Mouse (Mus musculus) left cerebral cortex, postnatal 25 days (tissue): ENCODE data around the gene Dkk3. TPM values are rescaled to one million over a fixed set of nuclear protein-coding genes. Genes with fewer than 3 reads are reported as not detected.

Experiments
- DNase-seq, 2 experiments: peaks; one replicate each; pipeline ENCODE4 v3.0.0; 2022; ENCODE audit warnings: low spot score in 2 of 2, mixed read lengths in 1 of 2
- intact Hi-C: fragments of 180-260 bp; cut with DNase I; formaldehyde crosslinking; loops from one replicate; pipeline ENCODE4 v1.15.1; 2025
- total RNA-seq, 2 experiments: library from RNA; stranded (reverse); gene quantifications; 2 replicates each; pipeline ENCODE4 v1.2.3; 2021

Gene Dkk3
- 100 to 1,000 TPM; 117 to 160 TPM for total RNA-seq

- peak; percentile 27 to 65 for DNase-seq
Observed at GRCm38 (mm10) chr7:112158942-112159341, at the start of gene Dkk3. TSS of gene Dkk3 (minus strand) at chr7:112159057.

DNA sequence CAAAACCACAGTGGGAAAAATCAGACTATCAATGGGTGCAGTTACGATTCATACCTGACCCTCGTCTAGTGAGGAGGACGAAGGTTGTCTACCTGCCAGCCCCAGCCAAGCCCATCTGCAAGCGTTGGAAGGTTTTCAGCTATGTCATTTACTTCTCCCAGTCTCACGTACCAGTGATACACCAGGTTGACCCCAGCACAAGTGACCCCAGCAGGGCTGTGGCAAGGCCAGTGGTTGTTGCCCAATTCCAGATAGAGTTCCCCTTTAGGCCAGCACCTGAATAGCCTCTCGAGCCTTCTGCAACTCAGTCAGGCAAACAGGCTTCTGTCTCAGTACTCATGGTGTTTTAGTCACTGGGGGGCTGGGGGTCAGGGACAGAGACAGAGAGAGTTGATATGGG is 48.9 kb upstream of the Dkk3 start:
- DNase-seq = no peak
- intact Hi-C loops = no loop called here

More at GRCm38 (mm10) chr7:112158942-112159341, at the start of gene Dkk3:
- intact Hi-C loops = no loop called here

DNA sequence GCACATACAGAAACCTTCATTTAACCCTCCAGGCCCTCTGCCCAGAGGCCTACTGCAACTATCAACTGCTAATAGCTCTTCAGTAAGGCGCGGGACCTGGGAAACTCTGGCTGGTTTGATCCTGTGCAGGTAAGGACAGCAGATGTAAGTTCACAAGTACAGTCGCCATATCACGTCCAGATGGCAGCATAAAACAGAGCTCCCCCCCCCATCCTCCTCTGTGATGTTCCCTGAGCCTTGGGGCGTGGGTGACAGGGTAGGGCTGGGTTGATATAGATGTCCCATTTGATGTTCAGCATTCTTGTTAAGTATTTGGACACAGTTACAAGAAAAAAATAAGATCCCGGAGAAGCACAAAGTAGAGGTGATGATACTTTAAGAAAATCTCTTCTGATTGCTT is 46.7 kb upstream of the Dkk3 start:
- intact Hi-C loops = no loop called here
- no peak for DNase-seq

DNA sequence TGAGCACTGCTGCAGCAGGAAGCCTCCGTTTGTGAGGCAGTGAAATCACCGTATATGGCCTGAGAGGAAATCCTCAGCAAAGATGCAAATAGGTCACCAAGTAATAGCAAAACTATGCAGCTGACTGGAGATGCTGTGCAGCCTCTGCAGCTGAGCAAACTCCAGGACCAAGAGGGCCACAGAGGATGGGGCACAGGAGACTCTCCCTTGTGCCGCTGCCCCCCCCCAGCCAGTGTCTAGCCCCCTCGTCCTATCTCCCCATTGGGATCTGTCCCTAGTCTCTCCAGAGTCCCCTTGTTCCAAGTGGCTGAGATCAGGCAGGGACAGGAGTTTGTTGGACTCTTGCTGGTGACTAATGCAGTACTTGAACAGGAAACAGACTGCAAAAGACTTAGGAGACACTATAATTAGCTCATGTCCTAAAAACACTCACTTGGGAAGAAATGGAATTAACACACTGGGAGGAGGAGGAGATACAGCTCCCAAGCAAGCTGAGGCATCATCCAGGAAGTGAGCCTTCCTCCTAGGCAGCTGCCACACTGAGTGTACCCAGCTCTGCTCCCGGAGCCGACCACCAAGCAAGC is 45.6 kb upstream of the Dkk3 start:
- intact Hi-C loops = loop anchor here (1.0 kb wide), 2 partner anchors 19 to 35 kb away; no protein-coding TSS in a partner anchor
- DNase-seq = peak in 1 of 2 experiments; percentile 90

- DNase-seq = no peak
- intact Hi-C loops = loop anchor here (1.0 kb wide), 2 partner anchors 19 to 35 kb away; no protein-coding TSS in a partner anchor
Observed at GRCm38 (mm10) chr7:112203937-112204336, 45.1 kb upstream of the Dkk3 start.

DNA sequence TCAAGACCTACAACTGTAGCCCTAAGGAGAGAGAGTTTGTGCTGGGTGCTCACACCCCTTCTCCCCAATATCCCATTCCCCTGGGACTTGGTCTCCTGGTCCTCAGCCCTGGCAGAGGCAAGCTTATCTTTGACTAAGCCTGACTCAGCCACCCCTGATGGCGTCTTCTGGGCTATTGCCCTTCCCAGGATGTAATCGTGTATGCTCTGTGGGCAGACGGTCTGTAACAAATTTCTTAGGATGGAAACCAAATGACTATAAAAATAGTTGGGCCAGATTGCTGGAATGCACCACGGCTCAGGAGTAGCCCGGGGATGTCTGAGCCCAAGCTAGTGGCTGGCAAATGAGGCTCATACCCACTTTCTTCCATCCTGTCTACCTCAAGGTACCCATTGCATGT is 44.0 kb upstream of the Dkk3 start:
- intact Hi-C loops = no loop called here
- peak in 1 of 2 experiments; percentile 91 for DNase-seq

- intact Hi-C loops = no loop called here
- peak in 1 of 2 experiments; percentile 87 for DNase-seq
Observed at GRCm38 (mm10) chr7:112202194-112202593, 43.3 kb upstream of the Dkk3 start.

- no peak for DNase-seq
- intact Hi-C loops = no loop called here
Observed at GRCm38 (mm10) chr7:112200761-112201160, 41.9 kb upstream of the Dkk3 start.

- no peak for DNase-seq
- intact Hi-C loops = no loop called here
Observed at GRCm38 (mm10) chr7:112199343-112199742, 40.5 kb upstream of the Dkk3 start.

- no peak for DNase-seq
- intact Hi-C loops = no loop called here
Observed at GRCm38 (mm10) chr7:112197461-112197860, 38.6 kb upstream of the Dkk3 start.

GRCm38 (mm10) chr7:112194286-112194685 is 35.4 kb upstream of the Dkk3 start:
- intact Hi-C loops = no loop called here
- DNase-seq = no peak

DNA sequence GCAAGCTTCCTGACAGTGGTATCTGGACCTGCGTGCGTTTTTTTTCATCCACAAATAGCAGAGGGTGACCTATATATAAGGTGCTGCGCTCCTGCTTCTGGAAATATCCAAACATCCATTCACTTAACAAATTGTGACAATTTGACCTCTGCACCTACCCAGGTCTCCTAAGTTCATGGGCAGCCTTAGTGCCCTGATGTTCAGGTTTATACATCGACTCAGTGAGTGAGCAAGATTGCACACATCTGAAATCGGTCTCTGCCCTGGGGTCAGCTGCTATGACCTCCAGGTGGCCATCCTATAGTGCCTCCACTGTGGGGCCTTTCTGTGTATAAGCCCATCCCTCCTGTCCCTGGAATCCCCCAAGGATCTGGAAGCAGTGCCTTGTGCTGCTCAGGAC is 33.9 kb upstream of the Dkk3 start:
- intact Hi-C loops = no loop called here
- no peak for DNase-seq

DNA sequence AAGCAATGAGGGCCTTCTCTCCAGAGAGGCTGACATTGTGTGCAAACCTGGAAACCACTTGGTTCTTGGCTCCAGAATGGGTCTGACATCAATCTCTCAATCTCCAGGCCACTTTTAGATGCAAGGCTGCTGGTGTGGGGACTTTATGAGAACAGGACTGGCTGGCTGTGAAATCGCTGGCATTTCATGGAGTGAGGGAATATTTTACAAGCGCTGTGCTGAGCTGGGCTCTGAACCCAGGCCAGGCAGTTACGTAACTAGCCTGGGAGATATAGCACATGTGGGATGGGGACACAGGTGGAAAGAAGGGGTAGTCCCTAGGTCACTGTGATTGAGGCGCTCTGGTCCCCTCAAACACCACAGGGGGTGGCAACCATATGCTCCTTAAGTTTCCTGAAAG is 33.4 kb upstream of the Dkk3 start:
- intact Hi-C loops = no loop called here
- DNase-seq = peak in 1 of 2 experiments; percentile 89

DNA sequence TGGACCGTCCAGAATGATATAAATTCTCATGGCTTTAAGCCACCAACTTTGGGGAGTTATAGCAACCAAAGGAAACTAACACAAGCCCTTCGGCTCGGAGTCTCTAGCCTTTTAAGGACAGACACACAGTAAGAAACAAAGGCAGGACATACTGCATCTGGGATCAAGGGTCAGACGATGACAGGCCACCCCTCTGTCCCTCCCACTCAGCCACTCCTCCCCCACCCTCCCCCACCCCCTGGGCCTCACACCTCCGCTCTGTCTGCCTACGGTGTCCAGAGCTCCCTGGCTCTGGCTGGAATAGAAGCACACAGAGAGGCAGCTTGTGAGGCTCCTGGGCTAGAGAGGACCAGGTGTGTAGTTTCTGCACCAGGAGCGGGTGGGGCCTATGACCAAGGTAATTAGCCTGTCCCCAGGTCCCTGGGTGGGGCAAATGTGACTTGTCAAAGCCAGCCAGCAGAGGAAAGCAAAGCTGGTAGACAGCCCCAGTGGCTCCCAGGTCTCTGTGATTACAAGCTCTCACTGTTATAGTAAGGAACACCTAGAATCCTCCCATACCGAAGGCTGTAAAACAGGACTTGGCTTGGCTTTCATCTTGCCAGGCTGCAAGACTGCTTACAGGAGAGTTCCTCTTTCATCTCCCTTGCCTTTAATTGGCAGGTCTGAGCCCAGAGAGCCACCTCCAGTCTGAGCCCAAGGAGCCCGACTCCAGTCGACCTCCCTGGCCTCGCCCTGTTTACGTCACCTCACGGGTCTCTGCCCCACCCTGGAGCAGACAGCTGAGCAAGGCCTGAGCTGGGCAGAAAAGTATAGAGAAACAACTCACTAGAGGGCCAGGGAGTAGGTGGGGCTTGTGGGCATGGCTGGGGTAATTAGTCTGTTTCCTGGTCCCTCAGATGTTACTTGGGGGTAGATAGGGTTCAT is 28.9 kb upstream of the Dkk3 start:
- no peak for DNase-seq
- intact Hi-C loops = no loop called here

GRCm38 (mm10) chr7:112186871-112187270 is 28.0 kb upstream of the Dkk3 start:
- no peak for DNase-seq
- intact Hi-C loops = no loop called here

DNA sequence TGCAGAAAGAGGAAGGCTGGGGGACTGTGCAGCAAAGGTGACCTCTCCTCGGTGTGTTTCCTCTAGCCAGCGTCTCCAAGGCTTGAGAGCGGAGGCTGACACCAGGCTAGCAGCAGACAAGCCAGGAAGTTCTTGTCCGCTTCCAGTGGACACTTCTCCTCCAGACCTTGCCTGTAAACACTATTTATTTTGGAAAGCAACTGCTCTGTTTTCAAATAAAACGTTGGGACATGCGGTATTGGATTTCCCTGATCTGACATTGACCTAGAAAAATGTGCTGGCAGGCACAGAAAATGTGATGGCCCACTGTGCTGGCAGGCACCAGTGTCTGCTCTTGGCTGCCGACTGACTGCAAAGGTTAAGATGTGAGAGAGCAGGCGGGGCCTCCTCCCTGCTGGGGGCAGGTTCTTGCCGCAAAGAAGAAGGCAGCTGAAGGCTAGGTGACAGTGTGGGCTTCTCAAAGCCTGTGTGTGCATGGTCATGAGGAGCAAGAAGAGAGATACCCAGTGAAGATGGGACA is 26.4 kb upstream of the Dkk3 start:
- intact Hi-C loops = no loop called here
- no peak for DNase-seq

- intact Hi-C loops = no loop called here
- no peak for DNase-seq
Observed at GRCm38 (mm10) chr7:112184519-112185225, 25.8 kb upstream of the Dkk3 start.

DNA sequence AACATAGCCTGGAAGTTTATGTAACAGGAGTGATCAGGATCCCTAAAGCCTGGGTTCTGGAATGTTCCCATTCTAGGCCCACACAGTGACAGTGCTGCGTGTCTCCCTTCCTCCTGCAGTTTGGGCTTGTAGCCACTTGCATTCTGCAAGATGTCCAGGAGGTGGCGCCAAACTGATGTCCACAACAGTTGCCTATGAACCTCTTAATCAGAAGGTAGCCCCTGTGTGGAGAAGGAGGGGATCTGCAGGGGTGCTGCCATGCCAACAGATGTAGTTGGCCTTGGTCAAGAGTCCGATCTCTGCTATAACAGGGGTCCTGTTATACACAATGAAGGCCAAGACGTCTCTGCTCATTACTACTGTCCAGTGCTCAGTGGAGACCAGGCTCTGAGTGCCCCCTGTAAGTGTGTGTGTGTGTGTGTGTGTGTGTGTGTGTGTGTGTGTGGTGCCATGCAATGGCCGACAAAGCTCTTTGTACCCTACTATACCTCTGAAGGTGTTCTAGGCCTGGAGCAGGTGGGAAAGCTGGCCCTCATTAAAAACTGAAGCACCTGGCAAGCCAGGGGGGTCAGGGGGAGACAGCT is 24.5 kb upstream of the Dkk3 start:
- peak; percentile 91 to 98 for DNase-seq
- intact Hi-C loops = loop anchor here (2.0 kb wide), 2 partner anchors 43 to 185 kb away; no protein-coding TSS in a partner anchor

- intact Hi-C loops = loop anchor here (1.0 kb wide), 2 partner anchors 57 to 95 kb away; no protein-coding TSS in a partner anchor
Observed at GRCm38 (mm10) chr7:112180235-112180705, 21.4 kb upstream of the Dkk3 start.

More at GRCm38 (mm10) chr7:112180235-112180705, 21.4 kb upstream of the Dkk3 start:
- DNase-seq = peak; percentile 88 to 91
